Mouse (Mus musculus): ENCODE data around the gene Cebpb.
A peak's percentile ranks its signal among the peaks of the same experiment; 100 is the strongest.

Gene Cebpb

GRCm38 (mm10) chr2:167690962-167691311, 2.2 kb downstream of the Cebpb start:
- no peak for DNase-seq (ENCODE audit: low read depth in 1 of 2, low spot score in 2 of 2)

DNA sequence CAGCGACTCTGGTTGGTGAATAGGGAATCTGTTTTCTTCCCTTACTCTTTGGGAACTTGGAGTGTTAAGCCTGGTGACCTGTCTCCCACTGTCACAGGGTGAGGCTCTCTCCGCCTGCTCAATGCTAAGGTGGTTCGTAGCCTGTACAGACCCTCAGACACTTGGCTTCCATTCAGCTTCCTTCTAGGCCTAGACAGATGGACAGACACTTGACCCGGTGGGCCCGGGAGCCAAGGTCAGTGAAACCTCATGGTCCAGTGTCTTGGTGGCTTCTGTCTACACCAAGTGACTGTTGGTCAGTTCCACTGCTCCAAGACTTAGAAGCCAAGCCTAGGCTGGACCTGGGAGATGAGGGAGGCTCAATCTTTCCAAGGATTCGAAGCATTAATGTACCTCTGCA, 2.7 kb downstream of the Cebpb start:
- DNase-seq (ENCODE audit: low read depth in 1 of 2, low spot score in 2 of 2) = no peak

- no peak for DNase-seq (ENCODE audit: low read depth in 1 of 2, low spot score in 2 of 2)
Observed at GRCm38 (mm10) chr2:167691871-167692661, 3.4 kb downstream of the Cebpb start.

- DNase-seq (ENCODE audit: low read depth in 1 of 2, low spot score in 2 of 2) = no peak
Observed at GRCm38 (mm10) chr2:167692831-167693230, 4.1 kb downstream of the Cebpb start.

- no peak for DNase-seq (ENCODE audit: low read depth in 1 of 2, low spot score in 2 of 2)
Observed at GRCm38 (mm10) chr2:167693540-167693939, 4.8 kb downstream of the Cebpb start.

DNA sequence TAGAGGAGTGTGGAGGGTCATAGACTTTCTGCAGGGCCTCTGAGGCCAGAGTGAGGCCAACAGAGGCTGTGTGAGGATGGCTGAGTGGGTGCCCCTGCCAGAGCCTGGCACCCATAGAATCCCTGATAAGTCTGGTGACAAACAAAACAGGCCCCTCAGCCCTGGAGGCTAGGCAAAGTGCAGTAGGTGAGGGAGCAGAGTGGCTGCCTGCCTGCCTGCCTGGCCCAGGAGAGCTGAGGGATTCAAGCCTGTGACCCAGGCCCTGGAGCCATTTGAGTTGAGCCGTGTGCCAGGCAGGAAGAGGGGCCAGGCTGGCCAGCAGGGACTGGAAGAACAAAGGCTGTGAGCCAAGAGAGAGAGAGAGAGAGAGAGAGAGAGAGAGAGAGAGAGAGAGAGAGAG, 5.5 kb downstream of the Cebpb start:
- no peak for DNase-seq (ENCODE audit: low read depth in 1 of 2, low spot score in 2 of 2)

DNA sequence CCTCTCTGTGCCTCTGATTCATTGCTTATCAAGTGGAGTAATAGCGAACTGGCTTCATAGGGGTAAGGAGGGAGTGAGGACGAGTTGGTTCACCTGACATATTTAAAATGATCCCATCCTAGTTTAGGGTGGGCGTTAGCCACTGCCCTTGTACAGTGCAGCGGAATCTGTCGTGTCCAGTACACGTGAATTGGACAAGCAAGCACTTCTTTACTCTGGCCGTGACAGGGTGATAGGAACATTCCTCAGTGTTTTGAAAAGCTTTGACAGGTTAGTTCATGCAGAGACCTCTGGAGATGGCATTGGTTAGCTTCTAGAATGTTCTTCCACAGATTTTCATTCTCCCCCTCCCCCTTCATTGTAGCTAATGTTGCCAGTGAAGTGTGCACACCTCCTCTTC, 6.2 kb downstream of the Cebpb start:
- DNase-seq (ENCODE audit: low read depth in 1 of 2, low spot score in 2 of 2) = no peak

- DNase-seq (ENCODE audit: low read depth in 1 of 2, low spot score in 2 of 2) = no peak
Observed at GRCm38 (mm10) chr2:167695491-167695890, 6.8 kb downstream of the Cebpb start.

DNA sequence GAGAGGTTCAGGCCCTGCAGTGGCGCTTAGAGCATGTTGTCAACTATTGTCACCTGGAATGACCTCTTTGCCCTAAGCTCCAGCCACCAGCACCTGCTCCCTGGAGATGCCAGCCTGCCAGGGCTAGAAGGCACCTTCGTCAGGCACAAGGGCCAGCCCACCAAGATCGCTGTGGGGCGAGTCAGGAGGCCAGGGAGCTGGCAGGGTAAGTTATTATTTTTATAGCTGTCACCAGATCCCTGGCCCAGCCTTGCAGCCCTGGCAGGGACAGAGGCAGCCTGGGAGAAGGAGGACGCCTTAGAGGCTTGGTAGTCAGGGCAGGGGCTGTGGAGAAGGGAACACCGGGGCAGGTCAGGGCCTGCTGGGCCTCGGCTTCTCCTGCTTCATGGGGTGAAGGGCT, 7.4 kb downstream of the Cebpb start:
- no peak for DNase-seq (ENCODE audit: low read depth in 1 of 2, low spot score in 2 of 2)

- DNase-seq (ENCODE audit: low read depth in 1 of 2, low spot score in 2 of 2) = peak in 1 of 2 experiments; percentile 65
Observed at GRCm38 (mm10) chr2:167697902-167698301, 9.2 kb downstream of the Cebpb start.

GRCm38 (mm10) chr2:167700018-167700417, 11.3 kb downstream of the Cebpb start:
- DNase-seq (ENCODE audit: low read depth in 1 of 2, low spot score in 2 of 2) = no peak

DNA sequence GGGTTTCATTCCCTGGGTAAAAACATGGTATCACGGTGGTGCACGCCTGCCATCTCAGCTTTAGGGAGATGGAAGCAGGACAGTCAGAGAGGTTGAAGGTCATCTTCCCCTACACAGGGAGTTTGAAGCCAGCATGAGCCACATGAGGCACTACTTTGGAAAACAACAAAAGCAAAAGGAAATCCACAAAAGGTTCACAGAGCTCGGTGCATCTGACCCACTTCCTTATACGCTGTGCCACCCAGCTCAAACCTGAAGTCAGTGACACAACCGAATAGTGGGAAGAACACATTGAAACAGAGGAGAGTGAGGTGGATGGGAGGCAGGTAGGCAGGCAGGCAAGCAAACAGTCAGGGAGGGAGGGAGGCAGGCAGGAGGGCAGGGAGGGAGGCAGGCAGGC, 12.8 kb downstream of the Cebpb start:
- DNase-seq (ENCODE audit: low read depth in 1 of 2, low spot score in 2 of 2) = no peak

GRCm38 (mm10) chr2:167702126-167702525, 13.4 kb downstream of the Cebpb start:
- DNase-seq (ENCODE audit: low read depth in 1 of 2, low spot score in 2 of 2) = no peak

- DNase-seq (ENCODE audit: low read depth in 1 of 2, low spot score in 2 of 2) = no peak
Observed at GRCm38 (mm10) chr2:167704409-167704808, 15.7 kb downstream of the Cebpb start.

GRCm38 (mm10) chr2:167706183-167706939, 17.6 kb downstream of the Cebpb start:
- no peak for DNase-seq (ENCODE audit: low read depth in 1 of 2, low spot score in 2 of 2)

DNA sequence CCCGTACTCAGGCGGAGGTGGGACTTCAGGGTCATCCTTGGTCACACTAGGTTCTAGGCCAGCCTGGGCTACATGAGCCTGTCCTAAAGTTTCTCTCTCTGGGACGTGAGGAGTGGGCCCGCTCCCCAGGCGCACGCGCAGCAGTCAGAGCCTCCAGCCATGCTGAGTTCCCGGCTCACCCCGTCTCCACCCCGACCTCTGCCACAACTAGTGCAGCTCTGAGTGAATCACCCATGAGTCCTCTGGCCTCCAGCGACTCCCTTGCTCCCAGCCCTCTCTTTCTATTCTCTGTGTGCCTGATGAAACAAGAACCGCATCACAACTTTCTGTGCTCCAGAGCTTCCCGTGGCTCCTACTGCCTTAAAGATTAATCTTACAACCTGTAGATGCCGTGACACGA, 19.7 kb downstream of the Cebpb start:
- no peak for DNase-seq (ENCODE audit: low read depth in 1 of 2, low spot score in 2 of 2)

GRCm38 (mm10) chr2:167709969-167710368, 21.3 kb downstream of the Cebpb start:
- no peak for DNase-seq (ENCODE audit: low read depth in 1 of 2, low spot score in 2 of 2)

DNA sequence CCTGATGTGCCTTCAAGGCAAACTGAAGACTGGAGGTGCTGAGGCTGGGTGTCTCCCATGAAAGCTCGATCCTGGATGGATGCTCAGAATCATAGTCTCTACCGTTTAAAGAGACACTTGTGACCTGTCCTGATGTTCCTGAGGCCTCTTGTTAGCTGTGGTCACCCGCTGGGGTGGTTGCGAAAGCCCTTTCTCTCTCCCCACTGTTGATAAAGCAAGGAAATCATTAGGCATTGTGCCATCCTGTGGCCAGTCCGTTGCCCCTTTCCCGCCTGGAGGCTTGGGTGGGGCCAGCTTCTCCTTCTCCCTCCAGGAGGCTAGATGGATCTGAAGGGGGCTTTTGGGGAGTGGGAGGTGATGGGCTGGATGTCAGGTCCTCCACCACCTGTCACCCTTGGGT, 21.9 kb downstream of the Cebpb start:
- DNase-seq (ENCODE audit: low read depth in 1 of 2, low spot score in 2 of 2) = peak in 1 of 2 experiments; percentile 37

DNA sequence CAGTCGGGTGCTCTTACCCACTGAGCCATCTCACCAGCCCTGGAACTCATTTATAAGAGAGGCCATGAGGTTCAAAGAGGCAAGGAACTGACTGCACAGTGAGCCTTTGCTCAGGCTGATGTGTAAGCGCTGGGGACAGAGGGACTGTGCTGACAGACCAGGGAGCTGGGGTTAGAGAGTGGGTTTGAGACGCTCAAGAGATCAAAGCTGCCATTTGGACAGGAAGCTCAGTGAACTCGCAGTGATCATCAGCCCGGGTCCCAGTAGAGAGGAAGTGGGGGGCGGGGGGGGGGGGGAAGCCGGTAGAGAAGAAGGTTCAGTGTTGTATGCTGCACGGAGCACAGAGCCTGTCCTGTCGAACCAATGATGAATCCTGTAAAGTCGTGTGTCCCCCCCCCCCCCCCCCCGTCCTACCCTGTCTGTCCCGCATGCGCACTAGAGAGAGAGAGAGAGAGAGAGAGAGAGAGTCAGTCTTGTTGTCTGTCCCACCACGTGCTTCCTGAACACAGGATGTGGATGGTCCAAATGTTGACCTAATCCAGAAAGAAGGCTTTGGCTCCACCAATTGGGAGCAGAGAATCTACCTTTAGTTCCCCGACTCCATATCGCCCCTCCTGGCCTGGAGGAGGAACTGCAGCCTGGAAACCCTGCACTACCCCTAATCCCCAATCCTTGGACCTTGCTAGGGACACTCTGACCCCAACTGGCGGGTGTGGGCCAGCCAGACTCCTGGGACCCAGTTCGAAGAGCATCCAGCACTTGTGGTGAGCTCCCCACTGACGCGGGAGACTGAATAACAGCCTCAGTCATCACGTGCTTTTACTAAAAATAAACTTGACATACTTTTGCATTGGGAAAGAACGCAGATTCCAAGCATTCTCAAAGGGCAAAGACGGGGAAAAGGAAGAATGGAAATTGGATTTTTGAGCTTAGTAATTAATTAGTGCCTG, 24.4 kb downstream of the Cebpb start:
- DNase-seq (ENCODE audit: low read depth in 1 of 2, low spot score in 2 of 2) = no peak

- no peak for DNase-seq (ENCODE audit: low read depth in 1 of 2, low spot score in 2 of 2)
Observed at GRCm38 (mm10) chr2:167714298-167714697, 25.6 kb downstream of the Cebpb start.

DNA sequence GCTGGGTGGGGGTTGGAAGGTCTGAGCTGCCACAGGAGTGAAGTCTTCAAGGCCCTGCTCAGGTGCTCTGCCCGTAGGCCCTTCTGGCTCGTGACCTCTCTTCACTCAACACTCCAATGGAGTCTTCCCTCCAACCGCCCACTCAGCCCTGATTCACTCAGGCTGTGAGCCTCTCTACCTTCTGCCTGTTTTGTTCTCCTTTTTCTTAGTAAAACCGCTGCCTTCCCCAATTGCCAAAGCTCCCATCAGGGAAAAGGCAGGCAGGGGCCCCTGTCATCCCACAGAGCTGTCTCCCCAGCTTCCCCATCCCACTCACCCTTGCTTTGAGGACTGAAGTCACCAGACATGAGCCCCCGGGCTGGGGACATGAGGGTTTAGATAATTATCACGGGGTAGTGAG, 26.3 kb downstream of the Cebpb start:
- DNase-seq (ENCODE audit: low read depth in 1 of 2, low spot score in 2 of 2) = no peak

DNA sequence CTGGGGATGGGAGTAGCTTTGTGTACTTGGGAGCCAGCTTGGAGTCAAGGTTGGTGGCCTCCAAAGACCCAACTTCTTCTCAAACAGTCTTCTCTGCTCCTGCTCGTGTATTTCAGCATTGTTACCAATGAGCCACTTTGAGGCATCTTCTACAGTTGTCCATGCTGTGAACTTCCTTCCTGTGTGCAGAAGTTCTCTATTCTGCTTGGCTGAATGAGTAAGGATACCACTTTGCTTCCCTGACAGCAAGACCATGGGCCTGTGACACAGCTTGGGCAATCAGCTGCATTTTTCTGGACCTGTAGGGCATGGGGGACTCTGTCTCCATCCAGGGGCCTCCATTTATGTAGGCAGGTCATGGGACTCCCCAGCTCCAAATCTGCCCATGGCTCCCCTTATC, 28.5 kb downstream of the Cebpb start:
- DNase-seq (ENCODE audit: low read depth in 1 of 2, low spot score in 2 of 2) = no peak
